Mouse (Mus musculus): Measurements from ENCODE around the gene Cbfa2t3. TPM values are rescaled to one million over a fixed set of nuclear protein-coding genes. Genes with fewer than 3 reads are reported as not detected.

Gene Cbfa2t3
- total and polyA plus RNA-seq, 2 experiments = 0.28 to 1.3 TPM

- no peak overlapping the region for H3K9ac ChIP-seq (ENCODE audit: low read depth, low read length)
- H3K4me1 ChIP-seq (ENCODE audit: control insufficient read depth, insufficient read depth, low read length) = no peaks in the 10 kb centered on the region
Observed at GRCm38 (mm10) chr8:122666338-122666764, 32.6 kb downstream of the Cbfa2t3 start.

GRCm38 (mm10) chr8:122665667-122666316 is 33.1 kb downstream of the Cbfa2t3 start:
- no peaks in the 10 kb centered on the region for H3K27me3 ChIP-seq (ENCODE audit: control insufficient read depth, insufficient read depth, low read length)
- 65% methylated on average over 13 of the region's 14 CpGs for WGBS
- H3K9ac ChIP-seq (ENCODE audit: low read depth, low read length) = no peak overlapping the region
- H3K4me1 ChIP-seq (ENCODE audit: control insufficient read depth, insufficient read depth, low read length) = no peaks in the 10 kb centered on the region
- TF ChIP-seq POLR2A (IDR thresholded peaks at IDR 0.05; ENCODE audit: extremely low read depth, insufficient read depth, low read length) (no peak), CTCF (IDR thresholded peaks at IDR 0.05; ENCODE audit: low read depth, low read length) (no peak)
- H3K79me2 ChIP-seq (ENCODE audit: control insufficient read depth, insufficient read depth, low read length) = no peaks in the 10 kb centered on the region
- no peaks in the 10 kb centered on the region for H3K36me3 ChIP-seq (ENCODE audit: control insufficient read depth, insufficient read depth, low read length)
- no peak for DNase-seq (ENCODE audit: extremely low read depth, low read depth, low spot score)
- H3K27ac ChIP-seq (replicated peaks; ENCODE audit: insufficient read depth, low read depth, low read length) = peak overlapping the region; percentile 58
- H3K4me3 ChIP-seq (ENCODE audit: insufficient read depth, low read depth, low read length) = no peak overlapping the region

More at GRCm38 (mm10) chr8:122666338-122666764, 32.6 kb downstream of the Cbfa2t3 start:
- no peak overlapping the region for H3K27ac ChIP-seq (replicated peaks; ENCODE audit: insufficient read depth, low read depth, low read length)
- DNase-seq (ENCODE audit: extremely low read depth, low read depth, low spot score) = no peak
- H3K27me3 ChIP-seq (ENCODE audit: control insufficient read depth, insufficient read depth, low read length) = no peaks in the 10 kb centered on the region
- H3K79me2 ChIP-seq (ENCODE audit: control insufficient read depth, insufficient read depth, low read length) = no peaks in the 10 kb centered on the region
- no peak overlapping the region for H3K4me3 ChIP-seq (ENCODE audit: insufficient read depth, low read depth, low read length)
- no peak for TF ChIP-seq POLR2A (IDR thresholded peaks at IDR 0.05; ENCODE audit: extremely low read depth, insufficient read depth, low read length)
- no peak for TF ChIP-seq CTCF (IDR thresholded peaks at IDR 0.05; ENCODE audit: low read depth, low read length)
- 27% methylated on average over 9 of the region's 9 CpGs for WGBS
- no peaks in the 10 kb centered on the region for H3K36me3 ChIP-seq (ENCODE audit: control insufficient read depth, insufficient read depth, low read length)

- TF ChIP-seq CTCF (IDR thresholded peaks at IDR 0.05; ENCODE audit: low read depth, low read length) (no peak), POLR2A (IDR thresholded peaks at IDR 0.05; ENCODE audit: extremely low read depth, insufficient read depth, low read length) (no peak)
- no peaks in the 10 kb centered on the region for H3K36me3 ChIP-seq (ENCODE audit: control insufficient read depth, insufficient read depth, low read length)
- no peak overlapping the region for H3K9ac ChIP-seq (ENCODE audit: low read depth, low read length)
- DNase-seq (ENCODE audit: extremely low read depth, low read depth, low spot score) = no peak
- H3K27me3 ChIP-seq (ENCODE audit: control insufficient read depth, insufficient read depth, low read length) = no peaks in the 10 kb centered on the region
- no peak overlapping the region for H3K4me3 ChIP-seq (ENCODE audit: insufficient read depth, low read depth, low read length)
- WGBS = 68% methylated on average over 8 of the region's 8 CpGs
- H3K27ac ChIP-seq (replicated peaks; ENCODE audit: insufficient read depth, low read depth, low read length) = peak overlapping the region; percentile 58
- no peaks in the 10 kb centered on the region for H3K4me1 ChIP-seq (ENCODE audit: control insufficient read depth, insufficient read depth, low read length)
- no peaks in the 10 kb centered on the region for H3K79me2 ChIP-seq (ENCODE audit: control insufficient read depth, insufficient read depth, low read length)
Observed at GRCm38 (mm10) chr8:122665221-122665620, 33.7 kb downstream of the Cbfa2t3 start.

- H3K9ac ChIP-seq (ENCODE audit: low read depth, low read length) = no peak overlapping the region
- WGBS = 79% methylated on average over 5 of the region's 5 CpGs
- H3K4me1 ChIP-seq (ENCODE audit: control insufficient read depth, insufficient read depth, low read length) = no peaks in the 10 kb centered on the region
- no peaks in the 10 kb centered on the region for H3K27me3 ChIP-seq (ENCODE audit: control insufficient read depth, insufficient read depth, low read length)
- no peak for DNase-seq (ENCODE audit: extremely low read depth, low read depth, low spot score)
- no peak for TF ChIP-seq CTCF (IDR thresholded peaks at IDR 0.05; ENCODE audit: low read depth, low read length)
- TF ChIP-seq POLR2A (IDR thresholded peaks at IDR 0.05; ENCODE audit: extremely low read depth, insufficient read depth, low read length) = no peak
- H3K79me2 ChIP-seq (ENCODE audit: control insufficient read depth, insufficient read depth, low read length) = no peaks in the 10 kb centered on the region
- no peak overlapping the region for H3K27ac ChIP-seq (replicated peaks; ENCODE audit: insufficient read depth, low read depth, low read length)
- no peak overlapping the region for H3K4me3 ChIP-seq (ENCODE audit: insufficient read depth, low read depth, low read length)
- H3K36me3 ChIP-seq (ENCODE audit: control insufficient read depth, insufficient read depth, low read length) = no peaks in the 10 kb centered on the region
Observed at GRCm38 (mm10) chr8:122663670-122664069, 35.2 kb downstream of the Cbfa2t3 start.

GRCm38 (mm10) chr8:122663106-122663505 is 35.8 kb downstream of the Cbfa2t3 start:
- H3K36me3 ChIP-seq (ENCODE audit: control insufficient read depth, insufficient read depth, low read length) = no peaks in the 10 kb centered on the region
- H3K4me1 ChIP-seq (ENCODE audit: control insufficient read depth, insufficient read depth, low read length) = no peaks in the 10 kb centered on the region
- 69% methylated on average over 3 of the region's 3 CpGs for WGBS
- no peak overlapping the region for H3K9ac ChIP-seq (ENCODE audit: low read depth, low read length)
- TF ChIP-seq CTCF (IDR thresholded peaks at IDR 0.05; ENCODE audit: low read depth, low read length) (no peak), POLR2A (IDR thresholded peaks at IDR 0.05; ENCODE audit: extremely low read depth, insufficient read depth, low read length) (no peak)
- no peak overlapping the region for H3K27ac ChIP-seq (replicated peaks; ENCODE audit: insufficient read depth, low read depth, low read length)
- H3K79me2 ChIP-seq (ENCODE audit: control insufficient read depth, insufficient read depth, low read length) = no peaks in the 10 kb centered on the region
- no peak overlapping the region for H3K4me3 ChIP-seq (ENCODE audit: insufficient read depth, low read depth, low read length)
- H3K27me3 ChIP-seq (ENCODE audit: control insufficient read depth, insufficient read depth, low read length) = no peaks in the 10 kb centered on the region
- no peak for DNase-seq (ENCODE audit: extremely low read depth, low read depth, low spot score)

- no peaks in the 10 kb centered on the region for H3K4me1 ChIP-seq (ENCODE audit: control insufficient read depth, insufficient read depth, low read length)
- no peak for TF ChIP-seq CTCF (IDR thresholded peaks at IDR 0.05; ENCODE audit: low read depth, low read length)
- TF ChIP-seq POLR2A (IDR thresholded peaks at IDR 0.05; ENCODE audit: extremely low read depth, insufficient read depth, low read length) = no peak
- no peaks in the 10 kb centered on the region for H3K27me3 ChIP-seq (ENCODE audit: control insufficient read depth, insufficient read depth, low read length)
- no peak overlapping the region for H3K4me3 ChIP-seq (ENCODE audit: insufficient read depth, low read depth, low read length)
- H3K9ac ChIP-seq (ENCODE audit: low read depth, low read length) = no peak overlapping the region
- 75% methylated on average over 2 of the region's 2 CpGs for WGBS
- no peaks in the 10 kb centered on the region for H3K36me3 ChIP-seq (ENCODE audit: control insufficient read depth, insufficient read depth, low read length)
- H3K27ac ChIP-seq (replicated peaks; ENCODE audit: insufficient read depth, low read depth, low read length) = no peak overlapping the region
- DNase-seq (ENCODE audit: extremely low read depth, low read depth, low spot score) = no peak
- no peaks in the 10 kb centered on the region for H3K79me2 ChIP-seq (ENCODE audit: control insufficient read depth, insufficient read depth, low read length)
Observed at GRCm38 (mm10) chr8:122661894-122662293, 37.0 kb downstream of the Cbfa2t3 start.

All from liver, adult 2 months (tissue).